Mouse (Mus musculus) hindbrain, embryonic 14.5 days (tissue): ENCODE data around the gene Prkag3. TPM values are rescaled to one million over a fixed set of nuclear protein-coding genes. Genes with fewer than 3 reads are reported as not detected.

Source experiments
- ATAC-seq: fragments of 200-750 bp; cut with Nextera tagmentation; 2 replicates; pipeline ENCODE4 v1.8.0; 2017; ENCODE audit warnings: moderate number of reproducible peaks, mild to moderate bottlenecking, moderate TSS enrichment, moderate library complexity; ENCODE audit not compliant: low FRiP score
- DNase-seq: peaks from one replicate; pipeline ENCODE4 v3.0.0-alpha.2; 2015; ENCODE audit warnings: low spot score
- H3K27ac ChIP-seq: fragments of 300-500 bp; sonication (generic); 2 replicates; pipeline ENCODE4 v1.5.1; 2014; ENCODE audit warnings: mild to moderate bottlenecking, moderate library complexity
- H3K27me3 ChIP-seq: fragments of 300-500 bp; sonication (generic); 2 replicates; pipeline ENCODE4 v1.6.1; 2014; ENCODE audit warnings: mild to moderate bottlenecking, low read length, mixed read lengths; ENCODE audit not compliant: control insufficient read depth, insufficient read depth
- H3K36me3 ChIP-seq: fragments of 300-500 bp; sonication (generic); replicated peaks from 2 replicates; pipeline ENCODE4 v1.6.1; 2014; ENCODE audit not compliant: control insufficient read depth, insufficient read depth
- H3K4me1 ChIP-seq: fragments of 300-500 bp; sonication (generic); replicated peaks from 2 replicates; pipeline ENCODE4 v1.6.1; 2014; ENCODE audit warnings: antibody characterized with exemption, low read length, mixed read lengths; ENCODE audit not compliant: control insufficient read depth, insufficient read depth
- H3K4me2 ChIP-seq: fragments of 300-500 bp; sonication (generic); replicated peaks from 2 replicates; pipeline ENCODE4 v1.6.1; 2014; ENCODE audit warnings: mild to moderate bottlenecking, moderate library complexity
- H3K4me3 ChIP-seq: fragments of 300-500 bp; sonication (generic); replicated peaks from 2 replicates; pipeline ENCODE4 v1.5.1; 2014; ENCODE audit warnings: mild to moderate bottlenecking, low read length
- H3K9ac ChIP-seq: fragments of 300-500 bp; sonication (generic); 2 replicates; pipeline ENCODE4 v1.6.1; 2014
- H3K9me3 ChIP-seq: fragments of 300-500 bp; sonication (generic); 2 replicates; pipeline ENCODE4 v1.6.1; 2016; ENCODE audit warnings: low read length; ENCODE audit not compliant: control insufficient read depth
- WGBS: fragments of 180-500 bp; shearing (Covaris S2); extraction: QIAGEN DNeasy Blood & Tissue Kit; methylation state at CpG from one replicate; pipeline ENCODE4 v1.1.7; 2014; 5-methylcytosine and 5-hydroxymethylcytosine counted together
- polyA plus RNA-seq: library from polyadenylated mRNA; unstranded; fragments of >200 nt; fragmentation: Nextera tagmentation; extraction: Ambion mirVana; gene quantifications from 2 replicates; pipeline ENCODE4 v1.2.1, GENCODE M21; 2014

Gene Prkag3
- polyA plus RNA-seq, 1 experiment from 2014 or later: not detected

DNA sequence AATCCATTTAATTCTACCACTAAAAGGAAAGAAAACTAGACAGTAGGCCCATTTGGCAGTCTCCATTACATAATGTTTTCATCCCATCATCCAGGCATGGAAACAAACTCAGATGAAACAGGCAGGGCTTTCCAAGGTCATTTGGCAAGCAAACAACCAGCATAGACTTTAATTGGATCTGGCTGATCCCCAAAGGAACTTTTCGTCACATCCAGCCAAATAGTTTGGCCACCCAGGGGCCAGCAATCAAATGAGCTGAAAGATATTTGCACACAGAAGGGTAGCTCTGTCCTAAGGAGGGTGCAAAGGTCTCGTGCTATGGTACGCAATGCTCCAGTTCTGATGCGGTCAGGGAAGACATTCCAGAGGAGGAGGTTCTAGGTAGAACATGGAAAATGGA lies 1.7 kb upstream of the Prkag3 start:
- ATAC-seq (no peak), DNase-seq (no peak)
- no peak overlapping the region for H3K27ac ChIP-seq
- H3K36me3 ChIP-seq: no peaks in the 10 kb centered on the region
- H3K9me3 ChIP-seq: no peaks in the 10 kb centered on the region
- 0 out of 2 replicates have a peak, but pooled peaks cover 6% of the 10 kb centered on the region for H3K27me3 ChIP-seq
- no peak overlapping the region for H3K4me3 ChIP-seq
- H3K9ac ChIP-seq: no peak overlapping the region
- 82% methylated on average over 4 of the region's 4 CpGs for WGBS
- no peak overlapping the region for H3K4me2 ChIP-seq
- no peaks in the 10 kb centered on the region for H3K4me1 ChIP-seq

DNA sequence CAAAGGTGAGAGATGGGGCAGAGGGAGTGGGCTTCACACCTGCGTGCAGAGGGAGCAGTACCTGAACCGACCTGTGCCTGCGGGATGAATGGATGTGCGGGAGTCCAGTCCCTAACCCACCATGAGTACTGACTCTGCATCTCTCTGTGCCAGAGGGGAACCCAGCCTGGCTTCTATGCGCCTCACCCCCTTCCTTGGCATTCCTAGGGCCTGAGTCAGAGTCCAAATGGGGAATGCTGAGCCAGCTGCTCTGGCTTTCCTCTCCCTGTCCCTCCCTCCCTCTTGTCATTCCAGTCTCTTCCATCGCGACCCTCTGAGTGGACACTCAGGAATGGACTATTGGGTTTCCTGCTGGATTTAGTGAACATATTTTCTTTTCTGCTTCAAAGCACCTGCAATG lies 280 bp upstream of the Prkag3 start:
- Histone ChIP-seq H3K4me3 (no peak overlapping the region), H3K9ac (no peak overlapping the region), H3K4me2 (no peak overlapping the region), H3K4me1 (no peaks in the 10 kb centered on the region), H3K36me3 (no peaks in the 10 kb centered on the region), H3K27me3 (0 out of 2 replicates have a peak, but pooled peaks cover 6% of the 10 kb centered on the region), H3K27ac (no peak overlapping the region), H3K9me3 (no peaks in the 10 kb centered on the region)
- 74% methylated on average over 7 of the region's 7 CpGs for WGBS
- ATAC-seq (no peak), DNase-seq (no peak)

DNA sequence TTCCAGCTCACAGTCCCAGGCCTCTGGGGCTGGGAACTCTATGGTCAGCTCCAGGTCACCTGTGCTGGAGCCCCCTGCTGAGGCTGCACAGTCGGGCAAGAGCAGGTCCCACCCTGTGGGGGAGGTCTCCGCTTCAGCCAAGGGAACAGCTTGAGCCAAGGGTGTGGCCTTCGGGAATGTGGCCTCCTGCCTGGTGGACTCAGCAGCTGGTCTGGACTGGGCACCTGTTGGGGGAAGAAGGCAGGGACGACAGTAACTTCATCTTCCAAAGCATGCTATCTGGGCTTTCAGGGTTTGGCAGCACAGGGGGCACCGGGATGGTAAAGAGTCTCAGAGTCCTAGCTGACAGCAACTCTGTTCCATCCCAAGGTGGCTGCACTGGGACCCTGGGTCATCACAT lies 1.7 kb downstream of the Prkag3 start:
- no peak overlapping the region for H3K4me3 ChIP-seq
- H3K36me3 ChIP-seq: no peaks in the 10 kb centered on the region
- no peak for DNase-seq
- 0 out of 2 replicates have a peak, but pooled peaks cover 6% of the 10 kb centered on the region for H3K27me3 ChIP-seq
- H3K9me3 ChIP-seq: no peaks in the 10 kb centered on the region
- H3K4me1 ChIP-seq: no peaks in the 10 kb centered on the region
- no peak overlapping the region for H3K4me2 ChIP-seq
- WGBS: 73% methylated on average over 5 of the region's 5 CpGs
- no peak for ATAC-seq
- H3K9ac ChIP-seq: no peak overlapping the region
- H3K27ac ChIP-seq: no peak overlapping the region

DNA sequence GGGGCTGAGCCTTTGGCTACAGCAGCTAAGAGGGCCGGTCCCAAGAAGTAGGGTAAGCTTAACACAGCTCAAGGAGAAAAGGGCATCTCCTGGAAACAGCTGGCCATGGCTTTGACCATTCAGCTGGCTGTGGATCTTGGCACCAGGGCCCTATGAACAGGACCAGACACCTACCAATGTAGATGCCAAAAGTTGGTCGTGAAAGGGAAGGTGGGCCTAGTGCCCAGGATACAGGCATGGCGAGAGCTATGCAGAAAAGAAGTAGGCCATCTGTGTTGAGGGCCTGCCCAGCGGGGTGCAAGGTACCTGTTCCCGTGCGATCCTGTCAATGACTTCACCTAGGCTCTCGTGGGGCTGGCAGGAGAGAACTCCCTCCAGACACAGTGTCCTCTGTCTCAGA lies 8.2 kb downstream of the Prkag3 start:
- no peak overlapping the region for H3K4me2 ChIP-seq
- no peaks in the 10 kb centered on the region for H3K9me3 ChIP-seq
- no peaks in the 10 kb centered on the region for H3K27me3 ChIP-seq
- H3K36me3 ChIP-seq: no peaks in the 10 kb centered on the region
- no peak for DNase-seq
- 78% methylated on average over 7 of the region's 7 CpGs for WGBS
- no peak overlapping the region for H3K4me3 ChIP-seq
- no peak for ATAC-seq
- H3K9ac ChIP-seq: no peak overlapping the region
- H3K4me1 ChIP-seq: no peaks in the 10 kb centered on the region
- H3K27ac ChIP-seq: no peak overlapping the region

DNA sequence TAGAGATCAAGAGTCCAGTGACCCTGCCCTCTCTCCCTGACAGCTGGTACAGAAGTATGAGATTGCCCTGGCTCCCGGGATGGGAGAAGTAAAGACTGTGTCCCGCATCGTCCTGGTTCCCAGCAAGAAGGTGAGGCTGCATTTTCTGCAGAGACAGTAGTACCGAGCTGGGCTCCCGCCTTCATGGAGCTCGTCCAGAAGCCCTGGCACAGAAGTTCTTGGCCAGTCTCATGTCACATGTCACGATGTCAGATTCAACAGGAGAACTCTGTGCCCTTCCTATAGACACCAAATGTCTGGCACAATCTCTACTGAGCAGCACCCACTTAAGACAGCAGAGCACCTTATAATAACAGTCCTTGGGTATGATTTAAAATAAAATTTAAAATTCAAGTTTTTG lies 11.5 kb downstream of the Prkag3 start:
- Histone ChIP-seq H3K9ac (no peak overlapping the region), H3K36me3 (no peaks in the 10 kb centered on the region), H3K9me3 (no peaks in the 10 kb centered on the region), H3K27me3 (no peaks in the 10 kb centered on the region), H3K4me3 (no peak overlapping the region), H3K4me1 (no peaks in the 10 kb centered on the region), H3K4me2 (no peak overlapping the region), H3K27ac (no peak overlapping the region)
- WGBS: 91% methylated on average over 7 of the region's 7 CpGs
- no peak for DNase-seq
- no peak for ATAC-seq

DNA sequence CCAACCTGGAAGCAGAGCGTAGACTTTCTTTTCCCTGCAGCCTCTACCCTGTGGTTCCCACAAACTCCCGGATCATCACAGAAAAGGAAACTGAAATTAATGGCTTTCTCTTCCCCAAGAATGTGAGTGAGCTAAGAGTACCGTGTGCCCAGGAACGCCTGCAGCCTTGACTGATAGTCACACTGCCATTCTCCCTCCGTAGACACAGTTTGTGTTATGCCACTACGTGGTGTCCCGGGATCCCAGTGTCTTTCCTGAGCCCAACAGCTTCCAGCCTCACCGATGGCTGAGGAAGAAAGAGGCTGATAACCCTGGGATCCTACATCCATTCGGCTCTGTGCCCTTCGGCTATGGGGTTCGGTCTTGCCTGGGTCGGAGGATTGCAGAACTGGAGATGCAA lies 12.0 kb downstream of the Prkag3 start:
- Histone ChIP-seq H3K27ac (no peak overlapping the region), H3K36me3 (no peaks in the 10 kb centered on the region), H3K4me3 (no peak overlapping the region), H3K4me2 (no peak overlapping the region), H3K4me1 (no peaks in the 10 kb centered on the region), H3K9me3 (no peaks in the 10 kb centered on the region), H3K9ac (no peak overlapping the region), H3K27me3 (no peaks in the 10 kb centered on the region)
- DNase-seq (no peak), ATAC-seq (no peak)
- 91% methylated on average over 12 of the region's 12 CpGs for WGBS

DNA sequence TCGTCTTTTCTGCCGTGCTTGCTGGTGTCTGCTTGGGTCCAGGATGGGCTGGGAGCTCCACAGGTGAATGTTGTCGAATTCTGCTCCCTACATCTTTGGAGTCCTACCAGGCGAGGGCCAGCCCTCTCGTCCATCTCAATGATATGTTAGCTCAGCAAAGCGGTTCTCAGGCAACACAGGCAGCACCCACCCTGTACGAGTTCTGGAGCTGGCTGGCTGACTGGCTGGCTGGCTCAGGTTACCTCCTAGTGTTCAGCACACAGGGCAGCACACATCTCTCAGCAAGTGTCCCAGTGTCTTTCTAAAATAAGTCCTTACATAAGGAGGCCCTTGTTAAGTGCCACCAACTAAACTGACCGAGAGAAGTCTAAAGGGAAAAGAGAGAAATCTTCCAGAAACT lies 20.6 kb downstream of the Prkag3 start:
- H3K9me3 ChIP-seq: no peaks in the 10 kb centered on the region
- H3K36me3 ChIP-seq: no peaks in the 10 kb centered on the region
- H3K4me1 ChIP-seq: no peaks in the 10 kb centered on the region
- ATAC-seq (no peak), DNase-seq (no peak)
- WGBS: 84% methylated on average over 8 of the region's 8 CpGs
- H3K9ac ChIP-seq: no peak overlapping the region
- no peak overlapping the region for H3K4me3 ChIP-seq
- H3K4me2 ChIP-seq: no peak overlapping the region
- H3K27ac ChIP-seq: no peak overlapping the region
- no peaks in the 10 kb centered on the region for H3K27me3 ChIP-seq

DNA sequence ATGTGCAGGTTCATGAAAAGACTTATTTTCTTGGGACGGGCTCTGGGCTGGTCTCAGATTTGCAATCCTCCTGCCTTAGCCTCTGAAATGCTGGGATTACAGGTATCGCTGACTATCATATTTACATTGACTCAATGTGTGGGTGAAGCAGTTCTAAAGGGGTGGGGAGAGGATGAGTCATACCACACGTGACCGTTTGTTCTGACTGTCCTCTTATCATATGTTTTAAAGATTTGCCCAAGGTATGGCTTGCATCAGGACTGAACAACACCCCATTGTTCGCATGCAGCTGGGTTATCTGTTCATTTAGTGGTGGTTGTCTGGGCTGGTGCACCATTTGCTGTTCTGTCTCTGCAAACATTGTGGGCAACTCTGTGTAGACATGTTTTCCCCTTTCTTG lies 22.3 kb downstream of the Prkag3 start:
- no peak overlapping the region for H3K27ac ChIP-seq
- no peak for ATAC-seq
- H3K27me3 ChIP-seq: no peaks in the 10 kb centered on the region
- no peaks in the 10 kb centered on the region for H3K9me3 ChIP-seq
- H3K4me1 ChIP-seq: no peaks in the 10 kb centered on the region
- no peak for DNase-seq
- H3K36me3 ChIP-seq: no peaks in the 10 kb centered on the region
- no peak overlapping the region for H3K9ac ChIP-seq
- no peak overlapping the region for H3K4me2 ChIP-seq
- no peak overlapping the region for H3K4me3 ChIP-seq
- WGBS: 90% methylated on average over 5 of the region's 5 CpGs

DNA sequence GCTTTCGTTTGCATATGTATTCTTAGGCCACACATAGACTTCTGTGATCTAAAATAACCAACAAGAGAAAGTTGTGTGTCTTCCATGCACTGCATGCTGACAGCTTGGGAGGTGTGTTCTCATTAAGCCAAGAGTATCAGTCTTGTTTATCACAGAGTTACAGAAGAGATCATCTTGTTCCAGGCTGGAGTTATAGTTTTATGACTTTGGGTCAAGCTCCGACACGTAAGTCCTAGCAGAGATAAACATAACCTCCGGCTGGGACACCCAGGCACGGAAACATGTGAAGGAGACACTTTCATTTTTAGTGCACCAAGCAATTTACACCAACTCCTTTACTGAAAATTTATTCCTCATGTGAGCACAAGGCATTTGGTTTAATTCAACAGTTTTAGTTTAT lies 22.9 kb downstream of the Prkag3 start:
- Histone ChIP-seq H3K27ac (no peak overlapping the region), H3K4me3 (no peak overlapping the region), H3K36me3 (no peaks in the 10 kb centered on the region), H3K27me3 (no peaks in the 10 kb centered on the region), H3K9ac (no peak overlapping the region), H3K9me3 (no peaks in the 10 kb centered on the region), H3K4me2 (no peak overlapping the region), H3K4me1 (no peaks in the 10 kb centered on the region)
- WGBS: 85% methylated on average over 5 of the region's 5 CpGs
- ATAC-seq (no peak), DNase-seq (no peak)

DNA sequence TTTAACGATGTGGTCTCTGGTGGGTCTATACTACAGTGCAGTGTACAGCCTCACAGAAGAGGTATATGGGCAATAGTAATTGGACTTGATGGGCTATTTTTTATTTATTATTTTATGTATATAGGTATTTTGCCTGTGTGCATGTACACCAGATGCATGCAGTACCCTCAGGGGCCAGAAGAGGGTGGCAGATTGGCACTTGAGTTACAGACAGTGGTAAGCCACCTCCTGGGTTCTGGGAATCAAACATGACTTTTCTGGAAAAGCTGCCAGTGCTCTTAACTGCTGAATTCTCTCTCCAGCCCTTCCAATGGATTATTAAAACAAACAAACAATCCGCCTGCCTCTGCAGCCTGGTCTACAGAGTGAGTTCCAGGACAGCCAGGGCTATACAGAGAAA lies 25.3 kb downstream of the Prkag3 start:
- ATAC-seq: no peak
- no peaks in the 10 kb centered on the region for H3K27me3 ChIP-seq

More for the DNA sequence above, 25.3 kb downstream of the Prkag3 start:
- no peak overlapping the region for H3K4me2 ChIP-seq
- H3K27ac ChIP-seq: no peak overlapping the region
- no peaks in the 10 kb centered on the region for H3K9me3 ChIP-seq
- no peaks in the 10 kb centered on the region for H3K36me3 ChIP-seq
- H3K4me1 ChIP-seq: no peaks in the 10 kb centered on the region
- H3K4me3 ChIP-seq: no peak overlapping the region
- WGBS: 79% methylated on average over 2 of the region's 2 CpGs
- no peak for DNase-seq
- no peak overlapping the region for H3K9ac ChIP-seq
